Mouse (Mus musculus): ENCODE measurements around the gene Hspa4. TPM values are rescaled to one million over a fixed set of nuclear protein-coding genes. Genes with fewer than 3 reads are reported as not detected.

Gene Hspa4
- polyA plus RNA-seq, 1 experiment from 2014 or later = 111 TPM

GRCm38 (mm10) chr11:53249686-53250085 lies 50.6 kb downstream of the Hspa4 start:
- ATAC-seq (ENCODE audit: low FRiP score) (no peak), DNase-seq (ENCODE audit: low spot score, missing footprints) (no peak)
- no peak overlapping the region for H3K4me3 ChIP-seq (ENCODE audit: low read depth, low read length)
- peaks cover 4% of the 10 kb centered on the region; the same call in 1 of the 2 replicates for H3K4me1 ChIP-seq (ENCODE audit: control insufficient read depth, insufficient read depth, low read length)
- H3K9me3 ChIP-seq (ENCODE audit: control insufficient read depth, low read length) = no peaks in the 10 kb centered on the region
- H3K27ac ChIP-seq (ENCODE audit: low read depth, low read length) = no peak overlapping the region
- H3K9ac ChIP-seq (ENCODE audit: low read length) = no peak overlapping the region
- H3K4me2 ChIP-seq = no peak overlapping the region
- no peaks in the 10 kb centered on the region for H3K27me3 ChIP-seq (ENCODE audit: control insufficient read depth, insufficient read depth, low read length)
- no peaks in the 10 kb centered on the region for H3K36me3 ChIP-seq (ENCODE audit: control insufficient read depth, insufficient read depth, low read length)
- 82% methylated on average over 5 of the region's 5 CpGs for WGBS

- no peak overlapping the region for H3K9ac ChIP-seq (ENCODE audit: low read length)
- H3K4me2 ChIP-seq = no peak overlapping the region
- no peak overlapping the region for H3K4me3 ChIP-seq (ENCODE audit: low read depth, low read length)
- ATAC-seq (ENCODE audit: low FRiP score) (no peak), DNase-seq (ENCODE audit: low spot score, missing footprints) (no peak)
- no peaks in the 10 kb centered on the region for H3K36me3 ChIP-seq (ENCODE audit: control insufficient read depth, insufficient read depth, low read length)
- WGBS = 84% methylated on average over 2 of the region's 2 CpGs
- no peaks in the 10 kb centered on the region for H3K9me3 ChIP-seq (ENCODE audit: control insufficient read depth, low read length)
- no peaks in the 10 kb centered on the region for H3K4me1 ChIP-seq (ENCODE audit: control insufficient read depth, insufficient read depth, low read length)
- H3K27me3 ChIP-seq (ENCODE audit: control insufficient read depth, insufficient read depth, low read length) = no peaks in the 10 kb centered on the region
- H3K27ac ChIP-seq (ENCODE audit: low read depth, low read length) = no peak overlapping the region
These were observed 54.7 kb downstream of the Hspa4 start for GRCm38 (mm10) chr11:53245561-53245960.

- no peak overlapping the region for H3K9ac ChIP-seq (ENCODE audit: low read length)
- no peaks in the 10 kb centered on the region for H3K9me3 ChIP-seq (ENCODE audit: control insufficient read depth, low read length)
- ATAC-seq (ENCODE audit: low FRiP score) (no peak), DNase-seq (ENCODE audit: low spot score, missing footprints) (peak; percentile 88)
- H3K4me3 ChIP-seq (ENCODE audit: low read depth, low read length) = no peak overlapping the region
- no peaks in the 10 kb centered on the region for H3K36me3 ChIP-seq (ENCODE audit: control insufficient read depth, insufficient read depth, low read length)
- H3K4me1 ChIP-seq (ENCODE audit: control insufficient read depth, insufficient read depth, low read length) = no peaks in the 10 kb centered on the region
- H3K4me2 ChIP-seq = no peak overlapping the region
- no peak overlapping the region for H3K27ac ChIP-seq (ENCODE audit: low read depth, low read length)
- H3K27me3 ChIP-seq (ENCODE audit: control insufficient read depth, insufficient read depth, low read length) = no peaks in the 10 kb centered on the region
- WGBS = 47% methylated on average over 11 of the region's 11 CpGs
These were observed 57.1 kb downstream of the Hspa4 start for GRCm38 (mm10) chr11:53243199-53243598.

GRCm38 (mm10) chr11:53233590-53233989 lies 66.7 kb downstream of the Hspa4 start:
- Histone ChIP-seq H3K9ac (ENCODE audit: low read length) (no peak overlapping the region), H3K4me2 (no peak overlapping the region), H3K4me1 (ENCODE audit: control insufficient read depth, insufficient read depth, low read length) (no peaks in the 10 kb centered on the region), H3K27ac (ENCODE audit: low read depth, low read length) (no peak overlapping the region), H3K36me3 (ENCODE audit: control insufficient read depth, insufficient read depth, low read length) (no peaks in the 10 kb centered on the region), H3K9me3 (ENCODE audit: control insufficient read depth, low read length) (no peaks in the 10 kb centered on the region; the same call in 1 of the 2 replicates), H3K4me3 (ENCODE audit: low read depth, low read length) (no peak overlapping the region), H3K27me3 (ENCODE audit: control insufficient read depth, insufficient read depth, low read length) (no peaks in the 10 kb centered on the region)
- ATAC-seq (ENCODE audit: low FRiP score) (no peak), DNase-seq (ENCODE audit: low spot score, missing footprints) (peak; percentile 60)
- WGBS = 86% methylated on average over 9 of the region's 9 CpGs

GRCm38 (mm10) chr11:53231836-53232235 lies 68.4 kb downstream of the Hspa4 start:
- no peak for DNase-seq (ENCODE audit: low spot score, missing footprints)
- H3K27ac ChIP-seq (ENCODE audit: low read depth, low read length) = no peak overlapping the region
- H3K27me3 ChIP-seq (ENCODE audit: control insufficient read depth, insufficient read depth, low read length) = no peaks in the 10 kb centered on the region
- WGBS = 90% methylated on average over 5 of the region's 5 CpGs
- no peak overlapping the region for H3K4me2 ChIP-seq
- ATAC-seq (ENCODE audit: low FRiP score) = no peak
- no peak overlapping the region for H3K9ac ChIP-seq (ENCODE audit: low read length)
- H3K4me3 ChIP-seq (ENCODE audit: low read depth, low read length) = no peak overlapping the region
- no peaks in the 10 kb centered on the region for H3K4me1 ChIP-seq (ENCODE audit: control insufficient read depth, insufficient read depth, low read length)
- H3K36me3 ChIP-seq (ENCODE audit: control insufficient read depth, insufficient read depth, low read length) = no peaks in the 10 kb centered on the region
- H3K9me3 ChIP-seq (ENCODE audit: control insufficient read depth, low read length) = no peaks in the 10 kb centered on the region

GRCm38 (mm10) chr11:53229011-53229410 lies 71.2 kb downstream of the Hspa4 start:
- no peak for DNase-seq (ENCODE audit: low spot score, missing footprints)
- no peak for ATAC-seq (ENCODE audit: low FRiP score)
- H3K9ac ChIP-seq (ENCODE audit: low read length) = no peak overlapping the region
- H3K27me3 ChIP-seq (ENCODE audit: control insufficient read depth, insufficient read depth, low read length) = no peaks in the 10 kb centered on the region
- no peaks in the 10 kb centered on the region for H3K9me3 ChIP-seq (ENCODE audit: control insufficient read depth, low read length)
- H3K36me3 ChIP-seq (ENCODE audit: control insufficient read depth, insufficient read depth, low read length) = no peaks in the 10 kb centered on the region
- no peak overlapping the region for H3K4me3 ChIP-seq (ENCODE audit: low read depth, low read length)
- H3K4me1 ChIP-seq (ENCODE audit: control insufficient read depth, insufficient read depth, low read length) = no peaks in the 10 kb centered on the region
- no peak overlapping the region for H3K4me2 ChIP-seq
- H3K27ac ChIP-seq (ENCODE audit: low read depth, low read length) = no peak overlapping the region
- 85% methylated on average over 3 of the region's 3 CpGs for WGBS

- H3K9ac ChIP-seq (ENCODE audit: low read length) = no peak overlapping the region
- no peaks in the 10 kb centered on the region for H3K36me3 ChIP-seq (ENCODE audit: control insufficient read depth, insufficient read depth, low read length)
- 85% methylated on average over 9 of the region's 9 CpGs for WGBS
- H3K4me1 ChIP-seq (ENCODE audit: control insufficient read depth, insufficient read depth, low read length) = no peaks in the 10 kb centered on the region
- no peaks in the 10 kb centered on the region for H3K27me3 ChIP-seq (ENCODE audit: control insufficient read depth, insufficient read depth, low read length)
- DNase-seq (ENCODE audit: low spot score, missing footprints) (no peak), ATAC-seq (ENCODE audit: low FRiP score) (no peak)
- no peak overlapping the region for H3K4me2 ChIP-seq
- no peaks in the 10 kb centered on the region for H3K9me3 ChIP-seq (ENCODE audit: control insufficient read depth, low read length)
- no peak overlapping the region for H3K27ac ChIP-seq (ENCODE audit: low read depth, low read length)
- H3K4me3 ChIP-seq (ENCODE audit: low read depth, low read length) = no peak overlapping the region
These were observed 89.4 kb downstream of the Hspa4 start for GRCm38 (mm10) chr11:53210876-53211275.

Other genes with a start within 250 kb of the Hspa4 start
- 26.9 and 27.3 TPM in 2 replicates for gene Zcchc10, start 24.2 kb upstream of the Hspa4 start, polyA plus RNA-seq (2014; fragmentation: Nextera tagmentation; extraction: Ambion mirVana)
- gene Aff4, start 50.4 kb upstream of the Hspa4 start, polyA plus RNA-seq (2014; fragmentation: Nextera tagmentation; extraction: Ambion mirVana) = 43.5 and 43.7 TPM in 2 replicates
- 0.66 TPM in 1 of 2 replicates, not detected in the other for gene Leap2, start 122.7 kb upstream of the Hspa4 start, polyA plus RNA-seq (2014; fragmentation: Nextera tagmentation; extraction: Ambion mirVana)
- 590 and 635 TPM in 2 replicates for gene Uqcrq, start 130.4 kb upstream of the Hspa4 start, polyA plus RNA-seq (2014; fragmentation: Nextera tagmentation; extraction: Ambion mirVana)
- 2.3 and 3.6 TPM in 2 replicates for gene Gdf9, start 130.6 kb upstream of the Hspa4 start, polyA plus RNA-seq (2014; fragmentation: Nextera tagmentation; extraction: Ambion mirVana)
- not detected in 2 replicates for gene Gm10447, start 156.7 kb upstream of the Hspa4 start, polyA plus RNA-seq (2014; fragmentation: Nextera tagmentation; extraction: Ambion mirVana)
- 1.6 and 1.9 TPM in 2 replicates for gene Shroom1, start 156.7 kb upstream of the Hspa4 start, polyA plus RNA-seq (2014; fragmentation: Nextera tagmentation; extraction: Ambion mirVana)
- gene Gm9837, start 170.0 kb upstream of the Hspa4 start, polyA plus RNA-seq (2014; fragmentation: Nextera tagmentation; extraction: Ambion mirVana) = not detected in 2 replicates
- 0.15 TPM in 1 of 2 replicates, not detected in the other for gene Gm9945, start 179.7 kb upstream of the Hspa4 start, polyA plus RNA-seq (2014; fragmentation: Nextera tagmentation; extraction: Ambion mirVana)
- gene Sowaha, start 179.8 kb upstream of the Hspa4 start, polyA plus RNA-seq (2014; fragmentation: Nextera tagmentation; extraction: Ambion mirVana) = 0.05 and 0.15 TPM in 2 replicates
- 11.6 and 14.9 TPM in 2 replicates for gene Sept8, start 218.8 kb upstream of the Hspa4 start, polyA plus RNA-seq (2014; fragmentation: Nextera tagmentation; extraction: Ambion mirVana)